Mouse (Mus musculus) E14TG2a.4 (cell line): ENCODE data around the gene Npas2.

ENCODE experiments used
- H3K27me3 ChIP-seq: 2 replicates; pipeline ENCODE4 v1.6.1; 2014; ENCODE audit warnings: low read length, control low read depth; ENCODE audit not compliant: insufficient read depth
- H3K36me3 ChIP-seq: 2 replicates; pipeline ENCODE4 v1.6.1; 2014; ENCODE audit warnings: low read length, control low read depth; ENCODE audit not compliant: insufficient read depth
- H3K4me1 ChIP-seq: replicated peaks from 2 replicates; pipeline ENCODE4 v1.6.1; 2014; ENCODE audit warnings: low read depth, low read length, control low read depth
- H3K4me3 ChIP-seq: replicated peaks from 2 replicates; pipeline ENCODE4 v1.5.1; 2014; ENCODE audit warnings: mild to moderate bottlenecking, low read length
- H3K9me3 ChIP-seq: 2 replicates; pipeline ENCODE4 v1.6.1; 2014; ENCODE audit warnings: low read length, control low read depth
- CTCF ChIP-seq: conservative IDR thresholded peaks from 2 replicates; pipeline ENCODE4 v1.5.1; 2014; ENCODE audit warnings: low read length
- NANOG ChIP-seq: IDR thresholded peaks from 2 replicates; pipeline ENCODE4 v1.6.1; 2014; ENCODE audit warnings: borderline replicate concordance, low read length, mixed read lengths
- POU5F1 ChIP-seq: IDR thresholded peaks from 2 replicates; pipeline ENCODE4 v1.6.1; 2014; ENCODE audit warnings: low read length, borderline replicate concordance

The Npas2 gene

DNA sequence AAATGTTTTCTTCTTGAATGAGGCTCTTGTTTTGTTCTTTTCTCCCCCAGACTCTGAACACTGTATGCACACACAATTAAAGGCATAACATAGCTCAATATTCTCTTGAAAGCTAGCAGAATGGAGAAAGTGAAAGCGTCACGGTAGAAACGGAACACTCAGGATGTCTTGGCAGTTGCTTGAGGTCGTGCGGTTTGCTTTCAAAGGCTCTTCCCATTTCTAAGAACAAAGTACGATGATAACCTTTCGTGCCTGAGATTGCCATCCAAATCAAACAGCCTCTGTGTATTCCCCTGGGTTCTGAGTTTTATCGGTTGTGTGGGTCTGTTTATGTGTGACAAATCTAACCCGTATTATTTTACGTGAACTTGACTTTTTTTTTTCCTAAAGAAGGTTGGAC is 11.5 kb downstream of the Npas2 start:
- H3K4me3 ChIP-seq: no peak overlapping the region
- H3K36me3 ChIP-seq: no peaks in the 10 kb centered on the region
- H3K27me3 ChIP-seq: peaks cover 11% of the 10 kb centered on the region; the same call in 1 of the 2 replicates
- no peaks in the 10 kb centered on the region for H3K9me3 ChIP-seq
- H3K4me1 ChIP-seq: peaks cover 3% of the 10 kb centered on the region; the same call in 1 of the 2 replicates
- TF ChIP-seq NANOG (no peak), POU5F1 (no peak), CTCF (no peak)

DNA sequence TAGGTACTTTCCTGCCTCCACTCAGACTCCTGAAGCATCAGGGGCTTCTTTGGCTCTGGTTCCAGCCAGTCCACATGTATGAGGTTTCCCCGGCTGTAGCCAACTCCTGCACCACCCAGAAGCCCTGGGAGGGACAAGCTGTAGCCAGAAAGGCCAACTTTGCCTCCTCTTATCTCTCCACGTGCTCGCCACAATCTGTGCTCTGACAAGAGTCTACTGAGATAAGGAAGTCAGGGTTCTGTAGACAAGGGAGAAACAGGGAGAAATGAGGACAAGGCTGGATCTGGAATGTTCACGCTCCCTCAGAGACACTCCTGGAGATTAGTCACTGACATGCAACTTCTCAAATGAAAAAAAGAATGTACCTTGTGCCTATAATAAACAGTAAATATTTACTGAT is 12.2 kb downstream of the Npas2 start:
- Histone ChIP-seq H3K4me1 (peaks cover 3% of the 10 kb centered on the region; the same call in 1 of the 2 replicates), H3K9me3 (no peaks in the 10 kb centered on the region), H3K36me3 (no peaks in the 10 kb centered on the region), H3K4me3 (no peak overlapping the region), H3K27me3 (peaks cover 7% of the 10 kb centered on the region; the same call in 1 of the 2 replicates)
- TF ChIP-seq POU5F1: no peak
- no peak for TF ChIP-seq NANOG
- no peak for TF ChIP-seq CTCF

- Histone ChIP-seq H3K4me3 (no peak overlapping the region), H3K36me3 (no peaks in the 10 kb centered on the region), H3K9me3 (no peaks in the 10 kb centered on the region), H3K4me1 (peaks cover 3% of the 10 kb centered on the region; the same call in 1 of the 2 replicates), H3K27me3 (no peaks in the 10 kb centered on the region)
- TF ChIP-seq CTCF (peak; percentile 19), NANOG (no peak)
Measured at GRCm38 (mm10) chr1:39206942-39207341, 13.4 kb downstream of the Npas2 start.

- H3K36me3 ChIP-seq: no peaks in the 10 kb centered on the region
- no peaks in the 10 kb centered on the region for H3K27me3 ChIP-seq
- H3K9me3 ChIP-seq: no peaks in the 10 kb centered on the region
- H3K4me1 ChIP-seq: peaks cover 3% of the 10 kb centered on the region; the same call in 1 of the 2 replicates
- H3K4me3 ChIP-seq: no peak overlapping the region
- TF ChIP-seq CTCF (no peak), NANOG (no peak), POU5F1 (no peak)
Measured at GRCm38 (mm10) chr1:39210928-39211327, 17.4 kb downstream of the Npas2 start.

DNA sequence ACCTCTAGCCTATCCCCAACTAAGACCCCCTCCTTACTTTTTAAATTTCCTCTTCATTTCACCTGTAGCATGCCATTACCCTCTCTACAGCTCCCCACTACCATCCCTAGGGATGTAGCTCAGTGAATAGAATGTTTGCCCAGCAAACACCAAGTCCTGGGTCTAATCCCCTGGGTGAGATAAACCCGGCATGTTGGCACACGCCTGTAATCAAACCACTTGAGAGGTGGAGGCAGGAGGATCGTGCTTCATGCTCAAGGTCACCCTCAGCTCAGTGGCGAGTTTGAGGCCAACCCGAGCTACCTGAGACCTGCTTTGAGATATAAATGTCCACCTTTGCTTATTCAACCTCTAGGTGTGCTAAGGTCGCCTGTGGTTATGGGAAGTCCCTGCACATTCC is 19.5 kb downstream of the Npas2 start:
- TF ChIP-seq NANOG: no peak
- no peak for TF ChIP-seq POU5F1
- no peak for TF ChIP-seq CTCF
- H3K4me3 ChIP-seq: no peak overlapping the region

GRCm38 (mm10) chr1:39217584-39217983 is 24.1 kb downstream of the Npas2 start:
- Histone ChIP-seq H3K36me3 (no peaks in the 10 kb centered on the region), H3K4me3 (no peak overlapping the region), H3K4me1 (no peaks in the 10 kb centered on the region), H3K9me3 (no peaks in the 10 kb centered on the region), H3K27me3 (no peaks in the 10 kb centered on the region; the same call in 1 of the 2 replicates)
- TF ChIP-seq POU5F1 (no peak), NANOG (no peak), CTCF (peak; percentile 94)

More for the DNA sequence above, 19.5 kb downstream of the Npas2 start:
- no peaks in the 10 kb centered on the region for H3K36me3 ChIP-seq
- no peaks in the 10 kb centered on the region for H3K4me1 ChIP-seq
- H3K27me3 ChIP-seq: no peaks in the 10 kb centered on the region
- no peaks in the 10 kb centered on the region for H3K9me3 ChIP-seq

DNA sequence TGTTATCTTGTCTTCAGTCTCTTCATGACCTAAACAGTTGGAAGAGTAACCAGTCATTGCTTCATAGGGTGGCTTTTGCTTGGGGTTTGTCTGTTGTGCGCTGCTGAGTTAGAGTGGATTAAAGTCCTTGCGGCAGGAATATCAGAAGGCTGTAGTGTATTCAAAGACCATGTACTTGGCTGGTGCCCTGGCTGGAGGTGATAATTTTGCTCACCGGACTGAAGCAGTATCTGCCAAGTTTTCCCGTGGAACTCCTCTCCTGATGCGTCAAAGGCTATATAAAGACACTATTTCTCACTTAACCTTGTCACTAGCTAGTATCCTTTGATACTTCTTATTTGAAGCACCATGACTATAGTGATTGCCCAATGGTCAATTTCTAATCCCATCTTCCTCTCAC is 34.9 kb downstream of the Npas2 start:
- no peaks in the 10 kb centered on the region for H3K9me3 ChIP-seq
- no peak overlapping the region for H3K4me3 ChIP-seq
- H3K4me1 ChIP-seq: no peaks in the 10 kb centered on the region
- no peaks in the 10 kb centered on the region for H3K27me3 ChIP-seq
- TF ChIP-seq POU5F1: no peak
- no peak for TF ChIP-seq NANOG
- TF ChIP-seq CTCF: no peak
- H3K36me3 ChIP-seq: no peaks in the 10 kb centered on the region

DNA sequence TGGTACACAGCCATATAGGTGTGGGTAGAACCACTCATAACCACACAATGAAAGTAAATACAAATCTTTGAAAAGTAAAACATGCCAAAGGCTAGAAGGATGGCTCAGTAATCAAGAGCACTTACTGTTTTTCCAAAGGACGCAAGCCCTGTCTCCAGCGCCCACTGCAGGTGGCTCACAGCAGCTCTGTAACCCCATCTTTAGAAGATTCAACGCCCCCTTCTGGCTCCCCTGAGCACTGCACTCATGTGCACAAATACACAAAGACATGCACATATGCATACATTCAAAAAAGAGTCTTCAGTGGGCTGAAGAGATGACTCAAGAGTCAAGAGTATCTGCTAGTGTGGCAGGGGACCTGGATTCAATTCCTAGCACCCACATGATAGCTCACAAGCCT is 36.5 kb downstream of the Npas2 start:
- Histone ChIP-seq H3K9me3 (no peaks in the 10 kb centered on the region), H3K27me3 (no peaks in the 10 kb centered on the region), H3K4me3 (no peak overlapping the region), H3K4me1 (peaks cover 1% of the 10 kb centered on the region; the same call in 1 of the 2 replicates), H3K36me3 (no peaks in the 10 kb centered on the region)
- TF ChIP-seq CTCF (peak; percentile 45), NANOG (no peak), POU5F1 (no peak)

DNA sequence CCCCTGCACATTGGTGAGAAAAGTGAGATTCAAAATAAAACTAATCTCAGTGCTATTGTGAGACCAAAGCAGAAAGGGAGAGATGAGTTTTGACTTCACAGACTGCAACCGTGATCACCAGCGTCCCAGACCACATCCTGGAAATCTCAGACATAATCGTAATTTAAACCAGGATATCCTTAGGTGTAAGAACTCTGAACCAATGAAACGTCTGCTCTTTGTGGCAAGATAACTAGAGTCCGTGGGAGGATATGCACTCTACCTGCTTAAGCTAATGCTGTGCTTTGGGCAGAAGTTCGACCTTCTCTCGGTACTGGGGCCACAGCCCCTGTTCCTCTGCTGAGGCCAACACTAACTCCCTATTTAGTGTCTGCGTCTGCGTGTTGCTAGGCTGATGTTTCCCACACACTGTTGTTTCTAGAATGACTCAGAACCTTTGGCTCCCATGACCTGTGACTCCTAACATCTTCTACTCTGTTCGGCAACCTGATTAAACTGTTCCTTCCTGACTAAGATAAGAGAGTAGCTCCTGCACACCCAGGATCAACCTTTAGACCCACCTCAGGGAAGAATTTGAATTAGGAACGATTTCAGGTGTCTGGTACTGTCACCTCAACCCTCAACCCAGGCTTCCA is 41.4 kb downstream of the Npas2 start:
- H3K36me3 ChIP-seq: no peaks in the 10 kb centered on the region
- H3K9me3 ChIP-seq: no peaks in the 10 kb centered on the region
- TF ChIP-seq NANOG (no peak), CTCF (no peak), POU5F1 (no peak)
- H3K4me3 ChIP-seq: no peak overlapping the region
- peaks cover 9% of the 10 kb centered on the region for H3K4me1 ChIP-seq
- no peaks in the 10 kb centered on the region for H3K27me3 ChIP-seq
